ENCODE assay signal across 12 mouse cellular contexts in the genomic region with DNA sequence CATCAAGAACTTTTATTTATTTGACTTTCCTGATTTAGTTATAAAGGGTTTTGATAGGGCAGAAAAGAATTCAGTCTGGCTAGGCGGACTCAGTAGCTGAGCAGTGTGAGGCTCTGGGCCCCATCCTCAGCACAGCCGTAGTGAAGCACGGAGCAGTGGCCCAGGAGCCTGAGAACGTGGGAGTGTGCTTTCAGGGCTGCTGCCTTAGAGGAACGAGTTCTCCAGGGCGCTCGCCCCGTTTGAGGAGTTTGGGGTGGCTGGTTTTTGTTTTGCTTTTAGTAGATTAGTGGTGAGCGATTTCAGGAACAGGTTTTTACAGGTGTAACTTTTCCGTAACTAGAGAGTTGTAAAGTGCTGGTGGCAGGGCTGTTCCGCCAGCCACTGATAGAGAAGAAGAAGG. TPM values are rescaled to one million over a fixed set of nuclear protein-coding genes. Genes with fewer than 3 reads are reported as not detected.
DNase-seq lines count a peak whose midpoint lies in the region; ATAC-seq lines count a peak whose summit lies in the region.
"Had no signal": no experiment of that assay in that cellular context is flagged by ENCODE, and none has a peak within 500 bp of the region (broad histone marks: within the 10 kb centered on the region; RNA-seq: fewer than 3 reads in every experiment).

No protein-coding gene starts in this region.

- H3K4me1 ChIP-seq in intestine, embryonic 16.5 days (ENCODE audit: control insufficient read depth, insufficient read depth, low read length) = peaks cover 39% of the 10 kb centered on the region
- peaks cover 46% of the 10 kb centered on the region for H3K4me1 ChIP-seq in intestine, embryonic 15.5 days (replicated peaks)
- peaks cover 26% of the 10 kb centered on the region for H3K4me1 ChIP-seq in brown adipose tissue, adult 24 weeks (ENCODE audit: control insufficient read depth, insufficient read depth, insufficient read length, low read length)
- peaks cover 98% of the 10 kb centered on the region for H3K4me1 ChIP-seq in liver, embryonic 12.5 days

- DNase-seq in left cerebral cortex, adult 9 months (ENCODE audit: low spot score in 2 of 2) = no peak
- DNase-seq in urinary bladder, postnatal 14 days (ENCODE audit: low spot score) = no peak
- DNase-seq: cerebellum, postnatal 36 days; lung, adult 2 months; right cerebral cortex, adult 18-20 months; thymus, adult 18-20 months had no signal

- H3K9me3 ChIP-seq in intestine, embryonic 16.5 days (ENCODE audit: control insufficient read depth, low read length) = no peaks in the 10 kb centered on the region
- no peaks in the 10 kb centered on the region for H3K9me3 ChIP-seq in intestine, embryonic 15.5 days
- H3K9me3 ChIP-seq in liver, embryonic 12.5 days (replicated peaks) = no peaks in the 10 kb centered on the region
- H3K9me3 ChIP-seq: neural tube, embryonic 15.5 days had no signal

- H3K27me3 ChIP-seq in intestine, embryonic 16.5 days (replicated peaks; ENCODE audit: control insufficient read depth, insufficient read depth, low read length) = no peaks in the 10 kb centered on the region
- no peaks in the 10 kb centered on the region for H3K27me3 ChIP-seq in intestine, embryonic 15.5 days (replicated peaks)
- no peaks in the 10 kb centered on the region for H3K27me3 ChIP-seq in liver, embryonic 12.5 days (replicated peaks)
- H3K27me3 ChIP-seq: neural tube, embryonic 15.5 days had no signal

- WGBS in intestine, embryonic 16.5 days = 68% methylated on average over 11 of the region's 11 CpGs
- WGBS in intestine, embryonic 15.5 days = 70% methylated on average over 11 of the region's 11 CpGs
- 70% methylated on average over 11 of the region's 11 CpGs for WGBS in liver, embryonic 12.5 days (ENCODE audit: insufficient replicate concordance)

- no peak overlapping the region for H3K4me3 ChIP-seq in intestine, embryonic 16.5 days (ENCODE audit: low read length)
- H3K4me3 ChIP-seq in intestine, embryonic 15.5 days (replicated peaks) = no peak overlapping the region
- no peak overlapping the region for H3K4me3 ChIP-seq in brown adipose tissue, adult 24 weeks (ENCODE audit: insufficient read depth, low read depth, low read length)
- no peak overlapping the region for H3K4me3 ChIP-seq in liver, embryonic 12.5 days
- H3K4me3 ChIP-seq: neural tube, embryonic 15.5 days had no signal

- no peak for ATAC-seq in intestine, embryonic 16.5 days
- no peak for ATAC-seq in intestine, embryonic 15.5 days
- ATAC-seq in CD4-positive, CD25-positive, alpha-beta regulatory T cell, adult 4 months = peak; percentile 16
- ATAC-seq in liver, embryonic 12.5 days = no peak

- no peaks in the 10 kb centered on the region for H3K36me3 ChIP-seq in intestine, embryonic 16.5 days (ENCODE audit: control insufficient read depth, insufficient read depth, low read length)
- H3K36me3 ChIP-seq in intestine, embryonic 15.5 days = no peaks in the 10 kb centered on the region
- H3K36me3 ChIP-seq in liver, embryonic 12.5 days = peaks cover 7% of the 10 kb centered on the region
- H3K36me3 ChIP-seq: neural tube, embryonic 15.5 days had no signal

- no peak overlapping the region for H3K4me2 ChIP-seq in intestine, embryonic 16.5 days (ENCODE audit: low read depth, low read length)
- H3K4me2 ChIP-seq in intestine, embryonic 15.5 days (replicated peaks) = no peak overlapping the region
- peak overlapping the region; percentile 59 for H3K4me2 ChIP-seq in liver, embryonic 12.5 days
- H3K4me2 ChIP-seq: neural tube, embryonic 15.5 days had no signal

- H3K27ac ChIP-seq in intestine, embryonic 16.5 days (ENCODE audit: low read length) = no peak overlapping the region
- H3K27ac ChIP-seq in intestine, embryonic 15.5 days = no peak overlapping the region
- peak overlapping the region; percentile 35; the same call in 1 of the 2 replicates for H3K27ac ChIP-seq in brown adipose tissue, adult 24 weeks (replicated peaks; ENCODE audit: low read depth, low read length)
- peak overlapping the region; percentile 86 for H3K27ac ChIP-seq in liver, embryonic 12.5 days

- 0 out of 2 replicates have a peak overlapping the region, but pooled peaks have one; percentile 3 for H3K9ac ChIP-seq in intestine, embryonic 16.5 days (ENCODE audit: low read depth, low read length)
- H3K9ac ChIP-seq in intestine, embryonic 15.5 days = no peak overlapping the region
- H3K9ac ChIP-seq in liver, embryonic 12.5 days = peak overlapping the region; percentile 59
- H3K9ac ChIP-seq: neural tube, embryonic 15.5 days had no signal

RNA-seq across cellular contexts. Expression of a gene that starts 13.1 kb away (rescaled TPM):
- polyA plus RNA-seq in intestine, embryonic 16.5 days (2015; fragmentation: Nextera tagmentation; extraction: Ambion mirVana) = 42.5 and 43.3 TPM in 2 replicates
- polyA plus RNA-seq in intestine, embryonic 15.5 days (2015; fragmentation: Nextera tagmentation; extraction: Ambion mirVana) = 43.7 and 44.3 TPM in 2 replicates
- 10 to 100 TPM; 40.6 to 59.7 TPM for polyA plus RNA-seq in CD4-positive, CD25-positive, alpha-beta regulatory T cell, adult 4 months (2017; shearing (Covaris generic))
- 11.9 and 13.7 TPM in 2 replicates for polyA plus RNA-seq in brown adipose tissue, adult 24 weeks (2012; ENCODE audit: insufficient read depth, insufficient read length, missing spikeins)
- polyA plus RNA-seq in liver, embryonic 12.5 days (2016; fragmentation: Nextera tagmentation; extraction: Ambion mirVana) = 46.0 and 47.7 TPM in 2 replicates

Comparison
In these comparisons a context has a peak if more than half of its experiments do, and no peak if none do; other contexts are left out.
1. H3K27ac ChIP-seq: peak in brown adipose tissue, adult 24 weeks (single experiment) and liver, embryonic 12.5 days (single experiment); none in intestine, embryonic 16.5 days (single experiment) and intestine, embryonic 15.5 days (single experiment).